ENCODE assay signal across 8 mouse cellular contexts in the genomic region with DNA sequence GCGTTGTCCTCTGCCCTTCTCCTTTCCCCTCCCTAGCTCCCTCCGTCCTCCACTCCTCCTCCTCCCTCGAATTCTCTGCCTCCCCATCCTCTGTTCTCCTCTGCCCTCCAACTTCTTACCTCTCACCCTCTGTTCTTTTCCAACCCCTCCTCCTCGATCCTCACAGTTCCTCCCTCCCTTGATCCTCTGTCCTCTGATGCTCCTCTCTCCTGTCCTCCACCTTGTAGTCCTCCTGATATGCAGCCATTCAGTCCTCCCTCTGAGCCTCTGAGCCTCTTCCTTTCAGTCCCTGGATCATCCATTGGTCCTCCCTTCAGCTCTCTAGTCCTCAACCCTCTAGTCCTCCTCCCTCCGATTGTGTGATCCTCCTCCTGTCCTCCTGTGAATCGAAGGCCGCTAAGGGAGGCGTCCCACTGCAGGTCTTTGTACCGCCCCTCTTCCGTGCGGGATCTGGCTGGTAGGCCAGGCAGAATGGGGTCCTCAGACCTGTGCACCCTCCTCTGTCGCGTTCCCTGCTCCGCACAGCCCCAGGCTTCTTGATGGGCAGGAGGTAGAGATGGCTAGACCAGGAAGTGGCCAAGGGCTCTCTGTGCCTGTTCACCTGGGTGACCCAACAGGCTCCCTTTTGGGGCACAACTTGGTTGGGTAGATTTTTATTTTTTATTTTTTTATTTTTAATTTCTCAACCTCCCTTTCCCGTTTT. TPM values are rescaled to one million over a fixed set of nuclear protein-coding genes. Genes with fewer than 3 reads are reported as not detected.
A peak's percentile ranks its signal among the peaks of the same experiment; 100 is the strongest.
DNase-seq lines count a peak whose midpoint lies in the region; ATAC-seq and TF ChIP-seq lines count a peak whose summit lies in the region.

No protein-coding gene starts in this region.

- TF ChIP-seq CTCF in spleen, adult 2 months (IDR thresholded peaks at IDR 0.05; ENCODE audit: extremely low read depth, insufficient read depth, insufficient read length, insufficient replicate concordance) = no peak

- no peaks in the 10 kb centered on the region for H3K9me3 ChIP-seq in hindbrain, embryonic 11.5 days (ENCODE audit: control insufficient read depth, low read length)
- no peaks in the 10 kb centered on the region for H3K9me3 ChIP-seq in midbrain, embryonic 13.5 days

- ATAC-seq in hindbrain, embryonic 11.5 days (ENCODE audit: low FRiP score) = peak; percentile 7; the same call in 1 of the 2 replicates
- peak; percentile 9; the same call in 1 of the 2 replicates for ATAC-seq in midbrain, embryonic 13.5 days

- H3K9ac ChIP-seq in hindbrain, embryonic 11.5 days (ENCODE audit: low read depth, low read length) = peak overlapping the region; percentile 73
- peak overlapping the region; percentile 85 for H3K9ac ChIP-seq in midbrain, embryonic 13.5 days (replicated peaks)

- DNase-seq in adrenal gland, postnatal 14 days = peak; percentile 19
- no peak for DNase-seq in adrenal gland, postnatal 10 days
- DNase-seq in spleen, adult 2 months (ENCODE audit: low read depth in 1 of 2, low spot score in 2 of 2) = no peak
- no peak for DNase-seq in spleen, postnatal 4 days (ENCODE audit: low spot score in 2 of 2)
- DNase-seq in hindbrain, embryonic 11.5 days (ENCODE audit: low spot score) = no peak
- no peak for DNase-seq in spleen, postnatal 14 days (ENCODE audit: low spot score in 2 of 2)
- DNase-seq in layer of hippocampus, adult 11-12 months (ENCODE audit: low spot score) = no peak

- H3K4me3 ChIP-seq in spleen, adult 2 months (ENCODE audit: extremely low read depth, insufficient read depth, insufficient read length) = peak overlapping the region; percentile 70
- H3K4me3 ChIP-seq in hindbrain, embryonic 11.5 days (ENCODE audit: low read depth, low read length) = peak overlapping the region; percentile 55
- H3K4me3 ChIP-seq in midbrain, embryonic 13.5 days (replicated peaks) = peak overlapping the region; percentile 76

- H3K27ac ChIP-seq in spleen, adult 2 months (ENCODE audit: insufficient read depth, low read length) = peak overlapping the region; percentile 16; the same call in 1 of the 2 replicates
- H3K27ac ChIP-seq in hindbrain, embryonic 11.5 days (ENCODE audit: low read depth, low read length) = peak overlapping the region; percentile 48; the same call in 1 of the 2 replicates
- H3K27ac ChIP-seq in midbrain, embryonic 13.5 days = peak overlapping the region; percentile 80

- WGBS in spleen, adult 2 months = 15% methylated on average over 15 of the region's 15 CpGs
- 8% methylated on average over 15 of the region's 15 CpGs for WGBS in hindbrain, embryonic 11.5 days
- WGBS in midbrain, embryonic 13.5 days = 5% methylated on average over 15 of the region's 15 CpGs

- H3K36me3 ChIP-seq in spleen, adult 2 months (ENCODE audit: control insufficient read depth, insufficient read depth, low read length) = no peaks in the 10 kb centered on the region
- no peaks in the 10 kb centered on the region; the same call in 1 of the 2 replicates for H3K36me3 ChIP-seq in hindbrain, embryonic 11.5 days (ENCODE audit: control insufficient read depth, insufficient read depth, low read length)
- H3K36me3 ChIP-seq in midbrain, embryonic 13.5 days = peaks cover 39% of the 10 kb centered on the region

- peaks cover 6% of the 10 kb centered on the region; the same call in 1 of the 2 replicates for H3K4me1 ChIP-seq in spleen, adult 2 months (ENCODE audit: control insufficient read depth, insufficient read depth, insufficient read length)
- H3K4me1 ChIP-seq in hindbrain, embryonic 11.5 days (replicated peaks; ENCODE audit: control insufficient read depth, insufficient read depth, low read length) = peaks cover 2% of the 10 kb centered on the region; the same call in 1 of the 2 replicates
- peaks cover 35% of the 10 kb centered on the region for H3K4me1 ChIP-seq in midbrain, embryonic 13.5 days (replicated peaks)

- H3K27me3 ChIP-seq in spleen, adult 2 months (ENCODE audit: control insufficient read depth, insufficient read depth, low read length) = no peaks in the 10 kb centered on the region
- no peaks in the 10 kb centered on the region for H3K27me3 ChIP-seq in hindbrain, embryonic 11.5 days (ENCODE audit: control insufficient read depth, insufficient read depth, low read length)
- no peaks in the 10 kb centered on the region for H3K27me3 ChIP-seq in midbrain, embryonic 13.5 days

- no peak for TF ChIP-seq POLR2A in spleen, adult 2 months (IDR thresholded peaks at IDR 0.05; ENCODE audit: low read depth, low read length)

- peak overlapping the region; percentile 73 for H3K4me2 ChIP-seq in hindbrain, embryonic 11.5 days (replicated peaks; ENCODE audit: low read depth, low read length)
- peak overlapping the region; percentile 90 for H3K4me2 ChIP-seq in midbrain, embryonic 13.5 days (replicated peaks)

RNA-seq across cellular contexts. Expression of gene 2410131K14Rik, which starts 0.7 kb away (rescaled TPM):
- 7.6 and 8.7 TPM in 2 replicates for total RNA-seq in adrenal gland, postnatal 14 days (2021)
- 1 to 10 TPM; 7.7 to 8.6 TPM for total RNA-seq in adrenal gland, postnatal 10 days (2021)
- 5.7 and 6.1 TPM in 2 replicates for polyA plus RNA-seq in spleen, adult 2 months (2012; rRNA removed)
- 11.3 and 11.5 TPM in 2 replicates for polyA plus RNA-seq in hindbrain, embryonic 11.5 days (2014; fragmentation: Nextera tagmentation; extraction: Ambion mirVana)
- polyA plus RNA-seq in midbrain, embryonic 13.5 days (2015; fragmentation: Nextera tagmentation; extraction: Ambion mirVana) = 15.0 and 15.1 TPM in 2 replicates

RNA-seq across cellular contexts. Expression of gene Rnft2, which starts 0.8 kb away (rescaled TPM):
- total RNA-seq in adrenal gland, postnatal 14 days (2021) = 3.1 and 3.9 TPM in 2 replicates
- total RNA-seq in adrenal gland, postnatal 10 days (2021) = 1 to 10 TPM; 4.0 to 5.5 TPM
- 1.2 and 1.6 TPM in 2 replicates for polyA plus RNA-seq in spleen, adult 2 months (2012; rRNA removed)
- 6.5 and 8.2 TPM in 2 replicates for polyA plus RNA-seq in hindbrain, embryonic 11.5 days (2014; fragmentation: Nextera tagmentation; extraction: Ambion mirVana)
- 12.6 and 13.1 TPM in 2 replicates for polyA plus RNA-seq in midbrain, embryonic 13.5 days (2015; fragmentation: Nextera tagmentation; extraction: Ambion mirVana)

Comparison
In these comparisons a context has a peak if more than half of its experiments do, and no peak if none do; other contexts are left out.
1. H3K27ac ChIP-seq: peak in every context shown above with its lines; median percentile 80 in midbrain, embryonic 13.5 days; 48 in hindbrain, embryonic 11.5 days; 16 in spleen, adult 2 months.